ENCODE assay signal across 34 mouse cellular contexts in the genomic region with DNA sequence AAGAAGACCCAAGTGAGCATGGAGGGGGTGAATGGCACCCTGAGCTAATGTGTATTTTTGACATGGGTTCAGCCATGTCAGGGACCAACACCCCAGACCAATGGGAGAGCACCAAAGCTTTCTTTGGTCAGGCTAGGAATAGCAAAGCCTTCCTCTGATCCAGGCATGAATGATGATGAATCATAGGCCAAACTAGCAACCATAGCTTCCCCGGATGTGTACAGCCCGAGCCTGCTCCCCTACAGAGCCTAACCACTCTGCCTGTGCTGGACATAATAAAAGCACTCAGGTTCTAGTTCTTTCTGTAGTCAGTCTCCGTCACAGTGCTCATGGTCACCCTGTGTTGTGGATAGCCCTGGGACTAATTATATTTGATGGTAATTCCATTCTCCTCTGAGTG. TPM values are rescaled to one million over a fixed set of nuclear protein-coding genes. Genes with fewer than 3 reads are reported as not detected.
DNase-seq lines count a peak whose midpoint lies in the region; TF ChIP-seq lines count a peak whose summit lies in the region.
"Had no signal": no experiment of that assay in that cellular context is flagged by ENCODE, and none has a peak within 500 bp of the region (broad histone marks: within the 10 kb centered on the region; RNA-seq: fewer than 3 reads in every experiment).

No protein-coding gene starts in this region.

- peaks cover 9% of the 10 kb centered on the region for H3K4me1 ChIP-seq in ES-Bruce4 (ENCODE audit: control insufficient read depth, insufficient read depth, low read length)

- DNase-seq in 416B (ENCODE audit: low read depth) (peak; percentile 50), R1 (ENCODE audit: low read depth, low spot score) (peak; percentile 57)
- DNase-seq in frontal cortex, adult 2 months (ENCODE audit: extremely low spot score in 1 of 2, low spot score in 1 of 2), result no peak
- DNase-seq in layer of hippocampus, postnatal 14 days (ENCODE audit: low spot score in 2 of 2), result no peak
- DNase-seq in right cerebral cortex, postnatal 36 days (ENCODE audit: low spot score in 2 of 2), result no peak
- DNase-seq: adrenal gland, adult 8-10 months; adrenal gland, postnatal 25 days; B cell, adult 2 months; cerebellum, adult 18-20 months; cerebellum, adult 9-10 months; cerebellum, postnatal 14 days; forebrain, postnatal 0 days; gastrocnemius, postnatal 10 days; gastrocnemius, postnatal 36 days; heart, adult 2 months; heart, postnatal 14 days; heart, postnatal 4 days had no signal

- no peak overlapping the region for H3K4me3 ChIP-seq in ES-Bruce4 (ENCODE audit: low read depth, low read length)
- H3K4me3 ChIP-seq: embryonic facial prominence, embryonic 12.5 days; embryonic facial prominence, embryonic 15.5 days; heart, adult 2 months; heart, embryonic 10.5 days; heart, embryonic 13.5 days had no signal

- H3K9ac ChIP-seq in ES-Bruce4 (ENCODE audit: low read depth, poor library complexity, severe bottlenecking), result no peak overlapping the region
- H3K9ac ChIP-seq: embryonic facial prominence, embryonic 12.5 days; embryonic facial prominence, embryonic 15.5 days; forebrain, postnatal 0 days; heart, embryonic 13.5 days; hindbrain, embryonic 14.5 days had no signal

- peak overlapping the region; percentile 78 for H3K27ac ChIP-seq in ES-Bruce4 (ENCODE audit: insufficient read depth, low read length)
- H3K27ac ChIP-seq: embryonic facial prominence, embryonic 12.5 days; embryonic facial prominence, embryonic 15.5 days; heart, adult 2 months; heart, embryonic 10.5 days; heart, embryonic 13.5 days; hindbrain, embryonic 14.5 days; hindbrain, postnatal 0 days had no signal

- H3K36me3 ChIP-seq in ES-Bruce4 (ENCODE audit: control insufficient read depth, insufficient read depth, low read length, poor library complexity, severe bottlenecking), result peaks cover 6% of the 10 kb centered on the region
- H3K36me3 ChIP-seq: embryonic facial prominence, embryonic 12.5 days; embryonic facial prominence, embryonic 15.5 days; heart, embryonic 10.5 days; heart, embryonic 13.5 days had no signal

- H3K27me3 ChIP-seq in ES-Bruce4 (ENCODE audit: control insufficient read depth, insufficient read depth, low read length, poor library complexity, severe bottlenecking), result no peaks in the 10 kb centered on the region
- H3K27me3 ChIP-seq: CH12.LX had no signal

- no peak for TF ChIP-seq POLR2A in ES-Bruce4 (IDR thresholded peaks at IDR 0.05; ENCODE audit: insufficient read depth, low read length)

- H3K9me3 ChIP-seq in ES-Bruce4 (replicated peaks; ENCODE audit: control insufficient read depth, insufficient read depth, low read length, poor library complexity, severe bottlenecking), result no peaks in the 10 kb centered on the region
- H3K9me3 ChIP-seq: embryonic facial prominence, embryonic 12.5 days; embryonic facial prominence, embryonic 15.5 days; heart, embryonic 10.5 days; heart, embryonic 13.5 days had no signal

- no peak for TF ChIP-seq EP300 in ES-Bruce4 (IDR thresholded peaks at IDR 0.05; ENCODE audit: insufficient read depth, low read depth, low read length)

- TF ChIP-seq CTCF in ES-Bruce4 (IDR thresholded peaks at IDR 0.05; ENCODE audit: low read depth, low read length), result no peak

RNA-seq across cellular contexts. Expression of a gene that starts 1.9 kb away (rescaled TPM):
- polyA plus RNA-seq in ES-Bruce4 (2011; ENCODE audit: insufficient read depth, insufficient read length, low read depth, missing spikeins), result 97.4 and 113 TPM in 2 replicates
- 358 and 465 TPM in 2 replicates for polyA plus RNA-seq in frontal cortex, adult 2 months (2012; rRNA removed)
- total RNA-seq in layer of hippocampus, postnatal 14 days (2021), result 100 to 1,000 TPM; 512 to 548 TPM

RNA-seq across cellular contexts. Expression of a gene that starts 10.4 kb away (rescaled TPM):
- polyA plus RNA-seq in ES-Bruce4 (2011; ENCODE audit: insufficient read depth, insufficient read length, low read depth, missing spikeins), result not detected in 2 replicates
- polyA plus RNA-seq in frontal cortex, adult 2 months (2012; rRNA removed), result not detected in 2 replicates
- total RNA-seq in layer of hippocampus, postnatal 14 days (2021), result not detected
- total RNA-seq: adrenal gland, adult 8-10 months; adrenal gland, postnatal 25 days; common myeloid progenitor, adult 5-6 weeks; ES-E14; forebrain, postnatal 0 days; gastrocnemius, adult 18-20 months; gastrocnemius, postnatal 10 days; gastrocnemius, postnatal 36 days; heart, adult 2 months; heart, postnatal 14 days; heart, postnatal 4 days; hindbrain, postnatal 0 days had no signal
- polyA plus RNA-seq: activated CD4-positive, CD25-positive, alpha-beta regulatory T cell, adult 4 months; embryonic facial prominence, embryonic 12.5 days; embryonic facial prominence, embryonic 15.5 days; forebrain, embryonic 11.5 days; forebrain, embryonic 14.5 days; heart, adult 2 months; heart, embryonic 10.5 days; heart, embryonic 13.5 days; hindbrain, embryonic 11.5 days; hindbrain, embryonic 14.5 days; inflammation-experienced regulatory T-cells, adult 6 months; intestine, embryonic 16.5 days had no signal

RNA-seq across cellular contexts. Expression of a gene that starts 10.9 kb away (rescaled TPM):
- polyA plus RNA-seq in ES-Bruce4 (2011; ENCODE audit: insufficient read depth, insufficient read length, low read depth, missing spikeins), result 27.8 and 37.4 TPM in 2 replicates
- 205 and 218 TPM in 2 replicates for polyA plus RNA-seq in frontal cortex, adult 2 months (2012; rRNA removed)
- 10 to 100 TPM; 90.5 to 91.4 TPM for total RNA-seq in layer of hippocampus, postnatal 14 days (2021)

RNA-seq across cellular contexts. Expression of a gene that starts 10.9 kb away (rescaled TPM):
- polyA plus RNA-seq in ES-Bruce4 (2011; ENCODE audit: insufficient read depth, insufficient read length, low read depth, missing spikeins), result 5.1 and 10.6 TPM in 2 replicates
- 20.1 and 25.5 TPM in 2 replicates for polyA plus RNA-seq in frontal cortex, adult 2 months (2012; rRNA removed)
- 10 to 100 TPM; 21.3 to 21.7 TPM for total RNA-seq in layer of hippocampus, postnatal 14 days (2021)

RNA-seq across cellular contexts. Expression of a gene that starts 14.7 kb away (rescaled TPM):
- polyA plus RNA-seq in ES-Bruce4 (2011; ENCODE audit: insufficient read depth, insufficient read length, low read depth, missing spikeins), result 18.9 and 23.8 TPM in 2 replicates
- polyA plus RNA-seq in frontal cortex, adult 2 months (2012; rRNA removed), result 78.7 and 90.5 TPM in 2 replicates
- total RNA-seq in layer of hippocampus, postnatal 14 days (2021), result 10 to 100 TPM; 60.0 to 61.1 TPM

Comparison
In these comparisons a context has a peak if more than half of its experiments do, and no peak if none do; other contexts are left out.
1. DNase-seq: peak in 416B (single experiment) and R1 (single experiment); none in frontal cortex, adult 2 months (0 of 2), layer of hippocampus, postnatal 14 days (0 of 2) and right cerebral cortex, postnatal 36 days (0 of 2).